Mouse (Mus musculus) spleen, adult 2 months (tissue): ENCODE data around the gene Rarg.

Experiments used
- CTCF ChIP-seq: fragments of 200-500 bp; IDR thresholded peaks from 2 replicates; pipeline ENCODE4 v1.5.1; 2011; ENCODE audit warnings: mild to moderate bottlenecking, inconsistent platforms; ENCODE audit not compliant: insufficient read depth, insufficient read length, insufficient replicate concordance; ENCODE audit errors: extremely low read depth
- POLR2A ChIP-seq: fragments of 200-500 bp; IDR thresholded peaks from 2 replicates; pipeline ENCODE4 v1.6.1; 2011; ENCODE audit warnings: low read depth, low read length, inconsistent platforms

DNA sequence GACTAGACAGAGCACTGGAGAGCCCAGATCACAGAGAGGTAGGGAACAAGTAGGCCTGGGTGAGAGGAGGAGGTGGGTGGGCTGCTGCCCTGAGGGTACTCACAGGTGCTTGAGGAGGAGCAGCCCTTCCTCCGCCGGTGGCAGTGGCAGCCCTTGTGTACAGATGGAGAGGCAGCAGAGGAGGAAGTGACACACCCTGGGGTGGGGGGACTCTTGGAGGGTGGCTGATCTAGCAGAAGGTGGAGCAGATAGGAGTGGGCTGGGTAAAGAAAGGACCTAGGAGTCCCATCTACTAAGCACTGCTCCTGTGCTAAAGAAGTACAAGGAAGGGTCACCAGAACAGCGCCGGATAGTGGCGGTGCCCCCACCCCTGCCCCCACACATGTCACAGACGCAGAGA lies 25.6 kb downstream of the Rarg start, which contains the start of gene Itgb7:
- no peak for TF ChIP-seq CTCF
- peak; percentile 62; the same call in 1 of the 2 replicates for TF ChIP-seq POLR2A
